Comparison of ENCODE assay signal across 8 mouse cellular contexts in the genomic region with DNA sequence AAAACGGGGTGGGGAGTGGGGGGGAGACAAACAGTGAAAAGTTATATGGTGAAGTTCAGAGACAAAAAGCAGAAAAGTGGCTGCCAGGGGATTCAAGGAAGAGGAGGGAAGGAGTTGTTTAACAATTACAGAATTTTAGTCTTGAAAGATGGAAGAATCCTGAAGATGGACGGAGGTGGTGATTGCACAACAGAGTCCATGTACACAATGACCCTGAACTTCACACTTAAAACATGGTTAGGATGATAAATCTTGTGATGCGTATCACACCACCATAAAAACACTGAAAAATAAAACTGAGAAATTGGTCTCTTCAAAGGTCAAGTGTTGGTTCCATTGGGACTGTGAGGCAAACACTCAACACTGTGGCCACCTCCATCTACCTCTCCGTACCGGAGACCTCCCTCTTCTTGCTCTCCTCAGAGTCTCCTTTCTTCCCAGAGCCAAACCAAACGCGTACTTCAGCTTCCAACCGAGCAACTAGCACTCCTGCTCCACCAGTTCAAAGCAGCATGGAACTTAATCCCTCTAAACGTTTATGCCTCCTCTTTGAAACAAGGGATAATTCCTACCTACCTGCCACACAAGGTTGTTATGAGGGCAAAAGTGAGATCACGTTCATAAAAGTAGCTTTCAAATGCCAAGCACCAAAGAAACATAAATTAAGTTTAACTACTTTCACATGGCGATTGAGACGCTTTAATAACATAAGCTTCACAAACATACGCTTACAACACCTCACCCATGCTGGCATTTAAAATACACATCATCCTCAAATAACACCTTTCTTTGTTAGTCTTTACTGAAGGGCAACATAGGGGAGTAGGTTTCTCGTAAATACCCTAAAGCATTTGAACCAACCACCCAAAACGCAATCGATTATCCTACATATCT. TPM values are rescaled to one million over a fixed set of nuclear protein-coding genes. Genes with fewer than 3 reads are reported as not detected.
DNase-seq lines count a peak whose midpoint lies in the region; ATAC-seq and TF ChIP-seq lines count a peak whose summit lies in the region.

No protein-coding gene starts in this region.

- no peaks in the 10 kb centered on the region for H3K36me3 ChIP-seq in embryonic facial prominence, embryonic 14.5 days (ENCODE audit: control insufficient read depth, insufficient read depth, low read length)
- no peaks in the 10 kb centered on the region for H3K36me3 ChIP-seq in intestine, embryonic 14.5 days (ENCODE audit: control insufficient read depth, insufficient read depth, low read length)

- peak overlapping the region; percentile 94 for H3K27ac ChIP-seq in left cerebral cortex, adult 2 months
- H3K27ac ChIP-seq in embryonic facial prominence, embryonic 14.5 days (replicated peaks; ENCODE audit: low read depth, low read length) = no peak overlapping the region
- no peak overlapping the region for H3K27ac ChIP-seq in intestine, embryonic 14.5 days (ENCODE audit: low read depth)

- 33% methylated on average over 16 of the region's 16 CpGs for WGBS in embryonic facial prominence, embryonic 14.5 days
- 39% methylated on average over 16 of the region's 16 CpGs for WGBS in intestine, embryonic 14.5 days

- TF ChIP-seq CTCF in left cerebral cortex, adult 2 months (IDR thresholded peaks at IDR 0.05) = no peak

- intact Hi-C loops in left cerebral cortex, adult 2 months (cut with DNase I) = loop anchor here (10.0 kb wide), 1 partner anchor 956 kb away; a partner anchor contains a TSS

- no peaks in the 10 kb centered on the region for H3K9me3 ChIP-seq in embryonic facial prominence, embryonic 14.5 days (ENCODE audit: control insufficient read depth, low read length)
- H3K9me3 ChIP-seq in intestine, embryonic 14.5 days (ENCODE audit: control insufficient read depth, low read length) = no peaks in the 10 kb centered on the region

- H3K4me3 ChIP-seq in left cerebral cortex, adult 2 months = peak overlapping the region; percentile 95
- peak overlapping the region; percentile 91 for H3K4me3 ChIP-seq in embryonic facial prominence, embryonic 14.5 days (ENCODE audit: low read depth, low read length)
- peak overlapping the region; percentile 91 for H3K4me3 ChIP-seq in intestine, embryonic 14.5 days (ENCODE audit: low read depth, low read length)

- ATAC-seq in embryonic facial prominence, embryonic 14.5 days (ENCODE audit: low read depth) = no peak
- ATAC-seq in intestine, embryonic 14.5 days (replicated peaks; ENCODE audit: low FRiP score, low TSS enrichment, low read depth) = no peak

- H3K27me3 ChIP-seq in embryonic facial prominence, embryonic 14.5 days (replicated peaks; ENCODE audit: control insufficient read depth, insufficient read depth, low read length) = no peaks in the 10 kb centered on the region
- no peaks in the 10 kb centered on the region for H3K27me3 ChIP-seq in intestine, embryonic 14.5 days (replicated peaks; ENCODE audit: control insufficient read depth, insufficient read depth, low read length)

- H3K9ac ChIP-seq in embryonic facial prominence, embryonic 14.5 days (ENCODE audit: low read depth, low read length) = peak overlapping the region; percentile 98
- peak overlapping the region; percentile 93 for H3K9ac ChIP-seq in intestine, embryonic 14.5 days (ENCODE audit: low read length)

- H3K4me1 ChIP-seq in embryonic facial prominence, embryonic 14.5 days (ENCODE audit: control insufficient read depth, insufficient read depth, low read length) = peaks cover 11% of the 10 kb centered on the region
- peaks cover 9% of the 10 kb centered on the region for H3K4me1 ChIP-seq in intestine, embryonic 14.5 days (replicated peaks; ENCODE audit: control insufficient read depth, insufficient read depth, low read length)

- peak overlapping the region; percentile 68 for H3K4me2 ChIP-seq in embryonic facial prominence, embryonic 14.5 days (ENCODE audit: low read depth, low read length)
- peak overlapping the region; percentile 65 for H3K4me2 ChIP-seq in intestine, embryonic 14.5 days (ENCODE audit: low read length)

- DNase-seq in left cerebral cortex, adult 2 months (ENCODE audit: extremely low spot score in 1 of 2, low spot score in 2 of 2) = no peak
- no peak for DNase-seq in left cerebral cortex, adult 11 months (ENCODE audit: low spot score)
- no peak for DNase-seq in embryonic facial prominence, embryonic 14.5 days (ENCODE audit: low spot score)
- no peak for DNase-seq in intestine, embryonic 14.5 days (ENCODE audit: low spot score)
- peak; percentile 16 for DNase-seq in naive thymus-derived CD4-positive, alpha-beta T cell, adult 2 months (ENCODE audit: low read depth)
- no peak for DNase-seq in gastrocnemius, postnatal 10 days
- DNase-seq in layer of hippocampus, postnatal 36 days = no peak
- no peak for DNase-seq in frontal cortex, adult 2 months (ENCODE audit: extremely low spot score in 1 of 2, low spot score in 1 of 2)

RNA-seq across cellular contexts. Expression of a gene that starts 2.1 kb away (rescaled TPM):
- 100 to 1,000 TPM; 136 to 152 TPM for total RNA-seq in left cerebral cortex, adult 2 months (2021)
- polyA plus RNA-seq in embryonic facial prominence, embryonic 14.5 days (2014; fragmentation: Nextera tagmentation; extraction: Ambion mirVana) = 42.4 and 46.5 TPM in 2 replicates
- 44.2 and 44.5 TPM in 2 replicates for polyA plus RNA-seq in intestine, embryonic 14.5 days (2014; fragmentation: Nextera tagmentation; extraction: Ambion mirVana)
- 100 to 1,000 TPM; 218 to 227 TPM for total RNA-seq in gastrocnemius, postnatal 10 days (2021)
- total RNA-seq in layer of hippocampus, postnatal 36 days (2021) = 100 to 1,000 TPM; 120 to 127 TPM
- 36.8 and 40.3 TPM in 2 replicates for polyA plus RNA-seq in frontal cortex, adult 2 months (2012; rRNA removed)

RNA-seq across cellular contexts. Expression of a gene that starts 33.0 kb away (rescaled TPM):
- total RNA-seq in left cerebral cortex, adult 2 months (2021) = 10 to 100 TPM; 50.1 to 56.8 TPM
- 0.75 and 0.90 TPM in 2 replicates for polyA plus RNA-seq in embryonic facial prominence, embryonic 14.5 days (2014; fragmentation: Nextera tagmentation; extraction: Ambion mirVana)
- polyA plus RNA-seq in intestine, embryonic 14.5 days (2014; fragmentation: Nextera tagmentation; extraction: Ambion mirVana) = 0.73 and 1.2 TPM in 2 replicates
- total RNA-seq in gastrocnemius, postnatal 10 days (2021) = under 1 TPM; 0.21 to 0.25 TPM
- total RNA-seq in layer of hippocampus, postnatal 36 days (2021) = 10 to 100 TPM; 43.7 to 45.2 TPM
- 9.9 and 15.3 TPM in 2 replicates for polyA plus RNA-seq in frontal cortex, adult 2 months (2012; rRNA removed)

Comparison
In these comparisons a context has a peak if more than half of its experiments do, and no peak if none do; other contexts are left out.
1. RNA of a gene that starts 33.0 kb away (total RNA-seq): 50.1 to 56.8 TPM in left cerebral cortex, adult 2 months and 43.7 to 45.2 TPM in layer of hippocampus, postnatal 36 days; 0.21 to 0.25 TPM in gastrocnemius, postnatal 10 days; every median in the first group is over 10 times any median in the second.
2. Peak in every context shown above with its lines, with median percentiles within 50 percentile points of each other: H3K4me3 ChIP-seq.